Mouse (Mus musculus) liver, embryonic 13.5 days (tissue): ENCODE measurements around the gene Sez6l. TPM values are rescaled to one million over a fixed set of nuclear protein-coding genes. Genes with fewer than 3 reads are reported as not detected.

Experiments used
- ATAC-seq: fragments of 200-750 bp; cut with Nextera tagmentation; 2 replicates; pipeline ENCODE4 v1.8.0; 2017; ENCODE audit warnings: low read depth, mild to moderate bottlenecking, moderate number of reproducible peaks, moderate library complexity
- DNase-seq: peaks from one replicate; pipeline ENCODE4 v3.0.0; 2022
- H3K27ac ChIP-seq: fragments of 300-500 bp; sonication (generic); 2 replicates; pipeline ENCODE4 v1.5.1; 2015; ENCODE audit warnings: moderate library complexity, mild to moderate bottlenecking, inconsistent platforms
- H3K27me3 ChIP-seq: fragments of 300-500 bp; sonication (generic); 2 replicates; pipeline ENCODE4 v1.6.1; 2015; ENCODE audit warnings: mild to moderate bottlenecking, inconsistent platforms
- H3K36me3 ChIP-seq: fragments of 300-500 bp; sonication (generic); 2 replicates; pipeline ENCODE4 v1.6.1; 2015; ENCODE audit warnings: mild to moderate bottlenecking, inconsistent platforms
- H3K4me1 ChIP-seq: fragments of 300-500 bp; sonication (generic); replicated peaks from 2 replicates; pipeline ENCODE4 v1.6.1; 2015; ENCODE audit warnings: inconsistent platforms
- H3K4me2 ChIP-seq: fragments of 300-500 bp; sonication (generic); 2 replicates; pipeline ENCODE4 v1.6.1; 2015; ENCODE audit warnings: inconsistent platforms, mild to moderate bottlenecking, moderate library complexity
- H3K4me3 ChIP-seq: fragments of 300-500 bp; sonication (generic); replicated peaks from 2 replicates; pipeline ENCODE4 v1.5.1; 2015; ENCODE audit warnings: mild to moderate bottlenecking, inconsistent platforms
- H3K9ac ChIP-seq: fragments of 300-500 bp; sonication (generic); 2 replicates; pipeline ENCODE4 v1.6.1; 2015; ENCODE audit warnings: mild to moderate bottlenecking, inconsistent platforms
- H3K9me3 ChIP-seq: fragments of 300-500 bp; sonication (generic); replicated peaks from 2 replicates; pipeline ENCODE4 v1.6.1; 2016; ENCODE audit warnings: inconsistent platforms
- WGBS: fragments of 180-500 bp; shearing (Covaris S2); methylation state at CpG from one replicate; pipeline ENCODE4 v1.1.7; 2015; ENCODE audit not compliant: insufficient replicate concordance; 5-methylcytosine and 5-hydroxymethylcytosine counted together
- polyA plus RNA-seq: library from polyadenylated mRNA; unstranded; fragments of >200 nt; fragmentation: Nextera tagmentation; extraction: Ambion mirVana; gene quantifications from 2 replicates; pipeline ENCODE4 v1.2.1, GENCODE M21; 2015

Sez6l gene
- polyA plus RNA-seq, 1 experiment from 2014 or later: 0.06 TPM

- H3K36me3 ChIP-seq: no peaks in the 10 kb centered on the region
- no peak overlapping the region for H3K27ac ChIP-seq
- no peaks in the 10 kb centered on the region for H3K9me3 ChIP-seq
- 81% methylated on average over 3 of the region's 3 CpGs for WGBS
- H3K9ac ChIP-seq: no peak overlapping the region
- DNase-seq (no peak), ATAC-seq (no peak)
- H3K27me3 ChIP-seq: peaks cover 11% of the 10 kb centered on the region
- H3K4me2 ChIP-seq: no peak overlapping the region
- no peak overlapping the region for H3K4me3 ChIP-seq
- no peaks in the 10 kb centered on the region for H3K4me1 ChIP-seq
Observed at GRCm38 (mm10) chr5:112516527-112516926, 60.5 kb downstream of the Sez6l start.

DNA sequence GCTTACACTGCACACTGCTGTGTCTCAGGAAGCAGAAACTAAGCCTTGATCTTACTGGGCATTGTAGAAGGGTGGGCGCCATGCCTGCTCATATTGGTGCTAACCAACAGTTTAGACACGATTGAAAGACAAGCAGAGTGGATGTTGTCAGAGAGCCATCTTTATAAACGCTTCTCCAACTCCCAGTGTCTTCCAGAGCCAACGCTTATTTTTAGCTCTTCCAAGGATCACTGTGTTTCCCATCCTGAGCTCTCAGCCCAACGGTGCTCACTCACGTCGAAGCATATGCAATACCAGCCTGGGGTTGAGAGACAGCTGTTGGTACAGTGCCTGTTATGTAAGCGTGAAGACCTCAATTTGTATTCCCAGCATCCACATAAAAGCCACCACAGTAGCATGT lies 66.6 kb downstream of the Sez6l start:
- H3K27me3 ChIP-seq: 0 out of 2 replicates have a peak, but pooled peaks cover 3% of the 10 kb centered on the region
- no peak for ATAC-seq
- H3K36me3 ChIP-seq: no peaks in the 10 kb centered on the region

GRCm38 (mm10) chr5:112509916-112510315 lies 67.1 kb downstream of the Sez6l start:
- Histone ChIP-seq H3K27ac (no peak overlapping the region), H3K9me3 (peaks cover 5% of the 10 kb centered on the region; the same call in 1 of the 2 replicates), H3K4me3 (no peak overlapping the region), H3K9ac (no peak overlapping the region), H3K27me3 (0 out of 2 replicates have a peak, but pooled peaks cover 3% of the 10 kb centered on the region), H3K4me2 (no peak overlapping the region), H3K4me1 (no peaks in the 10 kb centered on the region), H3K36me3 (no peaks in the 10 kb centered on the region)
- no peak for ATAC-seq
- 52% methylated on average over 5 of the region's 5 CpGs for whole genome bisulfite sequencing
- DNase-seq: no peak

More for the DNA sequence above, 66.6 kb downstream of the Sez6l start:
- Histone ChIP-seq H3K27ac (no peak overlapping the region), H3K9me3 (peaks cover 5% of the 10 kb centered on the region; the same call in 1 of the 2 replicates), H3K4me2 (no peak overlapping the region), H3K9ac (no peak overlapping the region), H3K4me1 (no peaks in the 10 kb centered on the region), H3K4me3 (no peak overlapping the region)
- WGBS: 66% methylated on average over 8 of the region's 8 CpGs
- DNase-seq: no peak

DNA sequence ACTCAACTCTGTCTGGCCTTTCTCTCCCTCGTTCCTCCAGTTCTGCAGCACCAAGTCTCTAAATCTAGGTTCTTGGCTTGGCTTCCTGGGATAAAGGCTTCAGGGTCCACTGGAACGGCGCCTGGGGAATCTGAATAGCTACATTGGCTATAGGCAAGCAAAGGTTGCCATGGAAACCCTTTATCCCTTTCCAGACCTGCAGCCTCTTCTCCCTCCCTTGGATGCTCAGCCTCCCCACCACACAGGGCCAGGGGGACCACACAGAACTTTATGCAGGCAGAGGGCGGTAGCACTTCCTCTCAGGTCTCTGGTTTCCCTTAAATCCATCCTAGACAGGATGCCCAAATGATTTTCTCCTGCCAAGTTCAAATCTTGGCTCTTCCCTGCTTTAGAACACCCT lies 71.4 kb downstream of the Sez6l start:
- DNase-seq: no peak
- H3K4me2 ChIP-seq: no peak overlapping the region
- WGBS: 61% methylated on average over 4 of the region's 4 CpGs
- no peaks in the 10 kb centered on the region for H3K36me3 ChIP-seq
- H3K4me3 ChIP-seq: no peak overlapping the region
- H3K4me1 ChIP-seq: no peaks in the 10 kb centered on the region
- no peak for ATAC-seq
- no peaks in the 10 kb centered on the region for H3K27me3 ChIP-seq
- peaks cover 5% of the 10 kb centered on the region; the same call in 1 of the 2 replicates for H3K9me3 ChIP-seq
- H3K9ac ChIP-seq: no peak overlapping the region
- no peak overlapping the region for H3K27ac ChIP-seq

- Histone ChIP-seq H3K4me2 (no peak overlapping the region), H3K9ac (no peak overlapping the region), H3K27ac (no peak overlapping the region), H3K27me3 (no peaks in the 10 kb centered on the region), H3K36me3 (no peaks in the 10 kb centered on the region), H3K9me3 (peaks cover 5% of the 10 kb centered on the region; the same call in 1 of the 2 replicates), H3K4me1 (peaks cover 12% of the 10 kb centered on the region; the same call in 1 of the 2 replicates), H3K4me3 (no peak overlapping the region)
- no peak for ATAC-seq
- 46% methylated on average over 2 of the region's 2 CpGs for WGBS
- no peak for DNase-seq
Observed at GRCm38 (mm10) chr5:112501384-112501783, 75.6 kb downstream of the Sez6l start.

GRCm38 (mm10) chr5:112499918-112500682 lies 76.9 kb downstream of the Sez6l start:
- Histone ChIP-seq H3K27me3 (no peaks in the 10 kb centered on the region), H3K9me3 (no peaks in the 10 kb centered on the region), H3K9ac (no peak overlapping the region), H3K4me2 (no peak overlapping the region), H3K4me1 (peaks cover 12% of the 10 kb centered on the region; the same call in 1 of the 2 replicates), H3K36me3 (no peaks in the 10 kb centered on the region), H3K4me3 (no peak overlapping the region), H3K27ac (no peak overlapping the region)
- ATAC-seq (no peak), DNase-seq (no peak)
- 60% methylated on average over 8 of the region's 8 CpGs for WGBS

DNA sequence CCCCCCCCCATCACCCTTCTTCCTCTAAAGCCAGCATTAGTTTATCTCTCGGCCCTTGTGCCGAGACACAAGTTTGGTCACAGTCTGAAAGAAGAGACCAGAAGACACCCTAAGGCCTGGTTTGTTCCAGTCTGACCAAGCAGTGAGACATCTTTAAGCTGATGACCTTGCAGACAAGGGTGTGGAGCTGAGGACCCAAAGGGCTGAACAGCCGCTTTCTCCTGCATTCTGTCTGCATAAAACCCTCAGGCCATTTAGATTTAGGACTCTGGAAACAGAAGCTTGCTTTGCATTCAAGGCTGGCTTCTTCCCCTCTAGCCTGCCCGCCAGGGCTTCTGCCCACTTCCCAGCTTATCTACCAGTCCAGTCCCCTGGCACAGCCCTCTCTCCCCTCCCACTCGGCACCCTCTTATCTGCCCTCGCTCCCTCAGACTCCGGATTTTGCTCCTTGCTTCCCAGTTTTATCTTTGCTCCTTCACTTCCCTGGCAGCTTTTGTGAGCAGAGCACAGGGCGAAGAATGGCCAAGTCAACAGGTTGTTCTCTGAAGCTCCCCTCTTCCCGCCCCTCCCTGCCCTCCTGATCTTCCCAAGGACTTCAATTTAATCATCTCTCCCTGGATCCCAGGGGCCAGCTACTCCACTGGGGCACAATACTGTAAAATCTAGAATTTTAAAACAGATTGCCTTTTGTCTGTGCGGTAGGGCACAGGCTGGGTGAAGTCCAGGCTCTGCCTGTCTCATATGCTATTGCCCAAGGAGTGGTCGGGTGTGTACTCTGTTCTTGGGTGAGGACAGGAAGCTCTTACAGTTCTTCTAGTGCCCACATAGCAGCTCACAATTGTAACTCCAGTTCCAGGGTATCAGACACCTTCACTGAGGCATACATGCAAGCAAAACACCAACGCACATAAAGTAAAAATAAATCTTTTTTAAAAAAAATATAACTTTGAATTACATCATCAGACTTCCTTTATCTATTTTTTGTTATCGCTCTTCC lies 77.8 kb downstream of the Sez6l start:
- ATAC-seq: peak; percentile 87
- Histone ChIP-seq H3K36me3 (no peaks in the 10 kb centered on the region), H3K9me3 (no peaks in the 10 kb centered on the region), H3K4me1 (peaks cover 12% of the 10 kb centered on the region; the same call in 1 of the 2 replicates), H3K9ac (0 out of 2 replicates have a peak overlapping the region, but pooled peaks have one; percentile 4), H3K27me3 (no peaks in the 10 kb centered on the region), H3K4me2 (peak overlapping the region; percentile 19; the same call in 1 of the 2 replicates), H3K4me3 (no peak overlapping the region), H3K27ac (peak overlapping the region; percentile 25; the same call in 1 of the 2 replicates)
- WGBS: 43% methylated on average over 13 of the region's 13 CpGs
- DNase-seq: no peak

- ATAC-seq: no peak
- Histone ChIP-seq H3K36me3 (no peaks in the 10 kb centered on the region), H3K27me3 (no peaks in the 10 kb centered on the region), H3K27ac (no peak overlapping the region), H3K9ac (no peak overlapping the region), H3K4me2 (no peak overlapping the region), H3K9me3 (no peaks in the 10 kb centered on the region), H3K4me1 (peaks cover 12% of the 10 kb centered on the region; the same call in 1 of the 2 replicates), H3K4me3 (no peak overlapping the region)
- WGBS: 66% methylated on average over 7 of the region's 7 CpGs
- no peak for DNase-seq
Observed at GRCm38 (mm10) chr5:112496753-112497369, 80.1 kb downstream of the Sez6l start.

DNA sequence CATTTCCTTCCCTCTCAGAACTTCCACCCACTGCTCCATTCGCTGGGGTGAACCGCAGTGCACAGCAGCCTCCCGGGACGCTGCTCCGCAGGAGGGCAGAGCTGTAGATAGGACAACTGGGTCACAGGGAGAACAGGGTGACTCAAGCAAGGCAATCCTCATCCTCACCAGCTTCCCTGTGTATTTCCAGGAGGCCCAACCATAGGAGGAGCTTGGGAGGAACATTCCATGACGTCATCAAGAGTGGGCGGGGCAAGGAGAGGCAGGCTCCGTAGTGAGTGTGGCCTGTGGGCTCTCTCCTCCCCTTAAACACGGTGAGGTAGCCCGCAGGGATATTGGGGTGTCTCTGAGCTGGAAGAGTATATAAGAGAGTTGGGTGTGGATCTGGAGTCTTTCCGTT lies 83.5 kb downstream of the Sez6l start:
- no peak for ATAC-seq
- WGBS: 34% methylated on average over 11 of the region's 11 CpGs

GRCm38 (mm10) chr5:112491489-112491888 lies 85.5 kb downstream of the Sez6l start:
- Histone ChIP-seq H3K4me1 (peaks cover 25% of the 10 kb centered on the region), H3K9me3 (no peaks in the 10 kb centered on the region), H3K27me3 (peaks cover 1% of the 10 kb centered on the region; the same call in 1 of the 2 replicates), H3K27ac (no peak overlapping the region), H3K9ac (no peak overlapping the region), H3K4me3 (no peak overlapping the region), H3K36me3 (no peaks in the 10 kb centered on the region), H3K4me2 (no peak overlapping the region)
- ATAC-seq (no peak), DNase-seq (no peak)
- WGBS: 49% methylated on average over 11 of the region's 11 CpGs

More for the DNA sequence above, 83.5 kb downstream of the Sez6l start:
- DNase-seq: peak; percentile 6
- H3K27ac ChIP-seq: no peak overlapping the region
- H3K4me2 ChIP-seq: no peak overlapping the region
- H3K9me3 ChIP-seq: no peaks in the 10 kb centered on the region
- peaks cover 9% of the 10 kb centered on the region for H3K4me1 ChIP-seq
- H3K9ac ChIP-seq: no peak overlapping the region
- no peak overlapping the region for H3K4me3 ChIP-seq
- H3K27me3 ChIP-seq: no peaks in the 10 kb centered on the region
- no peaks in the 10 kb centered on the region for H3K36me3 ChIP-seq
